Comparison of ENCODE assay signal across 21 mouse cellular contexts in the genomic region with DNA sequence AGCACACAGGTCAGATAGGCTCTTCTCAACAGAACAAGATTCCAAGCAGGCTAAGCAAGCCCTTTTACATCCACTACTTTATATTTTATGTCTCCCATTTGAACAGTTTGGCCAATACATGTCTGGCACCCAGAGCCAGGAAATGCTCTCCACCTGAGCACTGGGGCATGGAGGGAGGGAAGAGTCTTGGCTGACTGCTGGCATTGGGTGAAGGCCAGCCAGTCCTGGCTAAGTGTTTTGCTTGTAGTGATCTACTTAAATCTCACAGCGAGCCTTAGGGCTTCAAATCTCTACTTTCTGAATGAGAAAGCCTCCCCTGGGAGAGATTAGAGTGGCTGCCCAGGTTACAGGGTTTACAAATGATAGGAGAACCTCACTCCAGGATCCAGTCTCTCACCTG.
"Had no signal": no experiment of that assay in that cellular context is flagged by ENCODE, and none has a peak within 500 bp of the region (broad histone marks: within the 10 kb centered on the region; RNA-seq: fewer than 3 reads in every experiment).

No protein-coding gene starts in this region.

- ATAC-seq: intestine, postnatal 0 days; liver, postnatal 0 days; lung, postnatal 0 days; midbrain, embryonic 15.5 days had no signal

- H3K4me3 ChIP-seq: layer of hippocampus, adult 2 months; limb, embryonic 15.5 days; midbrain, embryonic 12.5 days; midbrain, embryonic 15.5 days; neural tube, embryonic 12.5 days; neural tube, embryonic 15.5 days had no signal

- H3K27ac ChIP-seq: layer of hippocampus, adult 2 months; limb, embryonic 15.5 days; liver, embryonic 14.5 days; macrophage; midbrain, embryonic 12.5 days; midbrain, embryonic 15.5 days; neural tube, embryonic 12.5 days; neural tube, embryonic 15.5 days; stomach, postnatal 0 days had no signal

- H3K27me3 ChIP-seq: limb, embryonic 15.5 days; midbrain, embryonic 12.5 days; midbrain, embryonic 15.5 days; neural tube, embryonic 12.5 days; neural tube, embryonic 15.5 days had no signal

- H3K9ac ChIP-seq: limb, embryonic 15.5 days; liver, embryonic 14.5 days; liver, postnatal 0 days; lung, embryonic 14.5 days; midbrain, embryonic 12.5 days; midbrain, embryonic 15.5 days; neural tube, embryonic 12.5 days; neural tube, embryonic 15.5 days had no signal

- H3K9me3 ChIP-seq: limb, embryonic 15.5 days; midbrain, embryonic 12.5 days; midbrain, embryonic 15.5 days; neural tube, embryonic 12.5 days; neural tube, embryonic 15.5 days had no signal

- H3K36me3 ChIP-seq: limb, embryonic 15.5 days; midbrain, embryonic 12.5 days; midbrain, embryonic 15.5 days; neural tube, embryonic 12.5 days; neural tube, embryonic 15.5 days had no signal

- DNase-seq: layer of hippocampus, adult 9-11 months; liver, postnatal 0 days; lung, embryonic 14.5 days; right cerebral cortex, adult 18-20 months; right cerebral cortex, postnatal 14 days; right cerebral cortex, postnatal 4 days; thymus, adult 2 months; thymus, postnatal 14 days; thymus, postnatal 4 days had no signal

- H3K4me2 ChIP-seq: limb, embryonic 15.5 days; liver, embryonic 11.5 days; lung, embryonic 14.5 days; midbrain, embryonic 12.5 days; midbrain, embryonic 15.5 days; neural tube, embryonic 12.5 days; neural tube, embryonic 15.5 days had no signal

- H3K4me1 ChIP-seq: limb, embryonic 15.5 days; midbrain, embryonic 12.5 days; midbrain, embryonic 15.5 days; neural tube, embryonic 12.5 days had no signal
